Mouse (Mus musculus) liver, adult (tissue): Measurements from ENCODE around the gene Ino80.

ENCODE experiments used
- GATA4 ChIP-seq: IDR thresholded peaks from 2 replicates; pipeline ENCODE4 v1.6.1; 2014; ENCODE audit warnings: mild to moderate bottlenecking, low read length; ENCODE audit not compliant: insufficient replicate concordance

Ino80 gene

DNA sequence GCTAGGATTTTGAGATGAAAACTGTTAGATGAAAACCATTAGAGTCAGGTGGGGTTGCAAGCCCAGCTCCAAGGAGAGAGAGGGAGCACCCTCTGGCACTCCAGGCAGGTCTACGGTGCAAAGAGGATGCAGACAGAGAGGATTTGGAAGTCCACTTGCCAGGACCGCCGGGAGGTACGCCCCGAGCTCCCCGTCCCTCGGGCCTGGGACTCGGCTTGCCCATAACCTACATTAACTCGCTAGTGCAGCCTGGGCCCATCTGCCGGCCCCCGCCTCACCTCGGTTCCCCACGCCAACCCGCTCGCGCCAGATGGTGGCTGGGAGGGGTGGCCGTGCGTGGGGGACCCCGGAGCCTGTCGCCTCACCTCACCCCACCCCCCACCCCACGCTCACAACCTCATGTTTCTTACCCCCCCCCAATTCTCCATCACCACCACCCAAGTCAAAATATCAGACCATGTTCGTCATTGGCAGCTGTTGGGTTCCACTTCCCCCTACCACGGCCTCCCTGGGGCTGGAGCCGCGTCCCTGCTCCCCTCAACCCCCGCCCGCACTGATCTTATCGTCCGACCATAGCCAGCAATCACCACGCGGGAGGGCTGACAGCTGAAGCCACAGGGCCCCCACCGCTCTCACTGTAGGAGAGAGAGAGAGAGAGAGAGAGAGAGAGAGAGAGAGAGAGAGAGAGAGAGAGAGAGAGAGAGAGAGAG lies 153.5 kb downstream of the Ino80 start:
- no peak for TF ChIP-seq GATA4
